Mouse (Mus musculus) urinary bladder, postnatal 14 days (tissue): ENCODE data around the gene Snx20.
"Not testable (repeated sequence)": the region's sequence is repeated elsewhere in the genome, so short reads cannot be mapped to it uniquely, and the experiment has no call there.

ENCODE experiments used
- DNase-seq: peaks from one replicate; pipeline ENCODE4 v3.0.0; 2021; ENCODE audit warnings: low spot score

The Snx20 gene

GRCm38 (mm10) chr8:88635474-88636397 lies at the start of gene Snx20:
Snx20 (minus strand) TSS chr8:88636128.
- no peak for DNase-seq

DNA sequence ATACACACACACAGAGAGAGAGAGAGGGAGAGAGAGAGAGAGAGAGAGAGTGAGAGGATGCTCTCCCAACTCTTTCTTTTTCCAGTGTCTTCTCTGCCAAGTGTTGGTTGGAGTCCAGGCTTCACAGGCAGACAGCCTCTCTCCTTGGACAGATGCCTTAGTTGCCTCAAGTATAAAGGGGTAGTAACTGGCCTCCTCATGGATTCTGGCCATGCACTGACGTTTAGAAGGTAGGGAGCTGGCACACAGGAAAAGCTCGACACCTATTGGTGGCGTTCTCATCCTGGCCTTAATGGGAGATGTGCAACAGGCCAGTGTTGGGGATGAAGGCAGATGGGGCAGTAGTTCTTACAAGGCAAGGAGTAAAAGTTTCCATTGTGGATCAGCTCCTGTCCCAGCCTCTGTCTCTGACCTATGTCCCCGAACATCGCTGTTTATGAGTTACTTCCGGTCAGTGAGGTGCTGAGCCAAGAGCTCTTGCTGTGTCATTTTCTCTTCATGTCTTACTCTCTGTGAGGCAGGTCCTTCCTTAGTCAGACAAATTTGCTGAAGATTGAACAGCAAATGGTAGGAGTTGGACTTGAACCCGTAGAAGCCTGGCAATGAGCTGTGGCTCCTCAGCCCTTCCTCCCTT lies 47.8 kb upstream of the Snx20 start:
- DNase-seq: no peak

- DNase-seq: no peak
These were observed 45.1 kb upstream of the Snx20 start for GRCm38 (mm10) chr8:88681046-88681445.

DNA sequence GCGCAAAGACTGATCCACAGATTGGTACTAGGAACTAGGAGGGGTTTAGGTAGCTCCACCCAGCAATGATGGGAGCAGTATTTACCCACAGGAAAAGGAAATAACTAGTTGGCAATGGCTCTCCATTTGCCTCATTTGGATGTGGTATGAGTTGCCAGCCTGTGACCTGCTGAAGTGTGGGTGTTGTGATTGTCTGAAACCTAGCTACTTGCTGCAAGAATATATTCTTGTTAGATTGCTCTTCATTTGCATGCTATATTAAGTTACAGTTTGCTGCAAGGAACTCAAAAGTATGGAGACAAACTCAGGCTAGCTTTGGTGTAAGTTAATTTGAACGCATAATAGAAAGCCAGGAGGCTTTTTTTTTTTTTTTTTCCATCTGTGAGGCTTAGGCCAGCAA lies 44.6 kb upstream of the Snx20 start:
- no peak for DNase-seq

DNA sequence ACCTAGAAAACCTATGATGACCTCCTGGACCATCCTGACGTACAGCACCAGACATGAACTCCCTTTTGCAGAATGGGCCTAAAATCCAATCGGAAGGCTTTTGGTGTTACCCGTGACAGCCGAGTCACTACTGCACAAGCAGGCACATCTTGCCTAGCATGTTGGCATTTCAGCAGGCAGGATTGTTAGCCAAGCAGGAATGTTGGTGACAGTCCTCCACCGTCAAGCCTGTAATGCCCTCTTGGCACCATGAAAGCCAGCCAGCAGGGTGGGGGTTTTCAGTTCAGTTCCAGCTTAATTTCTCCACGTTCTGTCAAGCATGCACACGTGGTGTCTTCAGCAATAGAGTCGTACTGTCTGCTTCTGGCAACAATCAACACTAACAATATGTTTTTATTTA lies 41.1 kb upstream of the Snx20 start:
- DNase-seq: no peak

- no peak for DNase-seq
These were observed 39.6 kb upstream of the Snx20 start for GRCm38 (mm10) chr8:88675372-88676165.

GRCm38 (mm10) chr8:88673859-88674258 lies 37.9 kb upstream of the Snx20 start:
- no peak for DNase-seq

GRCm38 (mm10) chr8:88671575-88671974 lies 35.6 kb upstream of the Snx20 start:
- DNase-seq: no peak

- DNase-seq: no peak
These were observed 34.9 kb upstream of the Snx20 start for GRCm38 (mm10) chr8:88670782-88671181.

DNA sequence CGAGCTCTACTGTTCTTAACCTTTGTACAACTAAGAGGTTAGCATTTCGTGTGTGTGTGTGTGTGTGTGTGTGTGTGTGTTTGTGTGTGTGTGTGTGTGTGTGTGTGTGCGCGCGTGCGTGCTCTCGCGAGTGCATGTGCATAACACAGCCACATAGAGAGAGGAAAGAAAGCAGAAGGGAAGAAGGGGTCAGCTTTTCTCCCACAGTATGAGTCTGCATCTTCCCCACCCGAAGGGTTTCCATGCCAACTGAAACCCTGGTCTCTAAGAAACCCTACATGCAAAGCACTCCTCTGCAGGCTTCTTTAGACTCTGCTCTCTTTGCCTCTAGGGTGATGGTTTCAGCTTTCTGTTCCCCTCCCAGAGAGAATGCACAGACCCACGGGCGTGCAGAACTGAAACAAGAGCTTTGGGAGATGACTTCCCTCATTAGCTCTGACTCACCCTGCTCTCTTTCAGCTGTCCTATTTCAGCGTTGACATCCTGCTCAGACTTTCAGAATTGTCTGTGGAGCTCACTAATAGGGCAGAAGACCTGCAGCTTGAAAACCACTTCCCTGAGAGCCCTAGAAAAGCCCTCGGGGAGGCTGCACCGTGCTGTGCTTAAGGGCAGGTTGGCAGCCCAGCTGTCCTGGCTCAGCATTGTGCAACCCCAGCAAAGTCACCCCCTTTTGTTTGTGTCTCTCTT lies 32.6 kb upstream of the Snx20 start:
- DNase-seq: no peak

GRCm38 (mm10) chr8:88666435-88666834 lies 30.5 kb upstream of the Snx20 start:
- DNase-seq: no peak

GRCm38 (mm10) chr8:88664947-88665346 lies 29.0 kb upstream of the Snx20 start:
- DNase-seq: no peak

DNA sequence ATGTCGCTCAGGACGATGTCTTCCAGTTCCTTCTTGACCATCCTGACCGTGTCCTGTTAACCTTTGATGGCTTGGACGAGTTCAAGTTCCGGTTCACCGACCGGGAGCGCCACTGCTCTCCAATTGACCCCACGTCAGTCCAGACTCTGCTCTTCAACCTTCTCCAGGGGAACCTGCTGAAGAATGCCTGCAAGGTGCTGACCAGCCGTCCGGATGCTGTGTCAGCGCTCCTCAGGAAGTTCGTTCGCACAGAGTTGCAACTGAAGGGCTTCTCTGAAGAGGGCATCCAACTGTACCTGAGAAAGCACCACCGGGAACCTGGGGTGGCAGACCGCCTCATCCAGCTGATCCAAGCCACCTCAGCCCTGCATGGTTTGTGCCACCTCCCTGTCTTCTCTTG lies 28.2 kb upstream of the Snx20 start:
- no peak for DNase-seq

- DNase-seq: no peak
These were observed 26.5 kb upstream of the Snx20 start for GRCm38 (mm10) chr8:88662401-88662821.

- DNase-seq: no peak
These were observed 23.9 kb upstream of the Snx20 start for GRCm38 (mm10) chr8:88659873-88660272.

DNA sequence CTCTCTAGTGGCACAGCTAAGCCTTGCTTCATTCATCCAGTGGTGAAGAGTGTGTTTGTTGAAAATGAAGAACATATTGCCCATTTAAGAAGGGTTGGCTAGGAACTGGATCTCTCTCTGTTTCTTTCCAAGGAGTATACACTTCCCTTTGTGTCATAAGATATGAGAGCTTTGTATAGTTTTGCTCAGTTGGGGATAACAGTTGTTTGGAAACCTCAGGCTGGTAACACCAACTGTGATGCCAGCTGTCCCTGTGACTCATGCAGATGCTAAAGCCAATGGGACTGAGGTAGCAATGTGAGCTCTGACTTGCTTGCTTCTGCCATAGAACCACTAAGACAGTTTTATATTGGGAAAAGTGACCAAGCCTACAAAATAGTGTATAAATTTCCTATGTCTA lies 19.4 kb upstream of the Snx20 start:
- no peak for DNase-seq

DNA sequence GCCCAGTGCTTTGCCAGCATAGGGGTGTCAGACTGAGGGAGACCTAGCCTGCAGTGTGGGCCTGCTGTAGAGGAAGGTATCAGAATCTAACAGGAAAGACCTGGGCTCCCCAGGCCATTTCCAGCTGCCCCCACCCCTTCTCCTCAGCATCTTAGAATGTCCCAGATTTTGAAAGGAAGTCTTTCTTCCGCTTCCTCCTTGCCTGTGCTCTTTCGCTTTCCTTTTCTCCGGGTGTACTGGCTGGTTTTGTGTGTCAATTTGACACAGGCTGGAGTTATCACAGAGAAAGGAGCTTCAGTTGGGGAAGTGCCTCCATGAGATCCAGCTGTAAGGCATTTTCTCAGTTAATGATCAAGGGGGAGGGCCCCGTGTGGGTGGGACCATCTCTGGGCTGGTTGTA lies 15.2 kb upstream of the Snx20 start:
- DNase-seq: not testable (repeated sequence)

DNA sequence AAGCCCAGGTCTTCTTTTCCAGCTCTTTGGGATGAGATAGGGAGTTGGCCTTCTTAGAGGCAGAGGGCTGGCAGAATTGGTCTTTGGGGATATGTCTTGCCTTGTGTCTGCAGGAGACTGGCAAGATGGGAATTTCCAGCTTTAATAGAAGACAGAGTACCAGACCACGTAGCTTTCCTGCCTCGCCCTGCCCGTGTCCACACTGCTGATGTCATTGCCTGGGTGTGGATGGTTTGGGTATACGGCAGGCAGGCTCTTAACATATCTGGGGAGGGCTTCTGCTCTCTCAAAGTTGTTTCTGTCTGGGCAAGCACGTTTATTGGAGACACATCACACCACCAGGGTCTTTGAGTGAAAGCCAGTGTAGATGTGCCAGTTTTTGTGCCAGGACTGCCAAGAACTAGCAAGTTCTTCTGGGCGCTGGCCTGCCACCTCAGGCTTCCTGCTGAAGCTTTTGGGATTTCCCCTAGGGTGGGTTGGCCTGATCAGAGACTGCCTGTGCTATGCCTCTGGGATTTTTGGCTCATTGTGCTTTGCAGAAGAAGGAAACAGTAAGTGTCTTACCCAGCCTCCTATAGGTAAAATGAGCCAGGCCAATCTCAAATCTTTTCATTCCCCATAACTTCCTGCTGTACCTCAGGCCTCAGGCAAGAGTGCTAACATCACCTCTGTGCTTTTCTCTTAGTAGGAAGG lies 14.2 kb upstream of the Snx20 start:
- no peak for DNase-seq

DNA sequence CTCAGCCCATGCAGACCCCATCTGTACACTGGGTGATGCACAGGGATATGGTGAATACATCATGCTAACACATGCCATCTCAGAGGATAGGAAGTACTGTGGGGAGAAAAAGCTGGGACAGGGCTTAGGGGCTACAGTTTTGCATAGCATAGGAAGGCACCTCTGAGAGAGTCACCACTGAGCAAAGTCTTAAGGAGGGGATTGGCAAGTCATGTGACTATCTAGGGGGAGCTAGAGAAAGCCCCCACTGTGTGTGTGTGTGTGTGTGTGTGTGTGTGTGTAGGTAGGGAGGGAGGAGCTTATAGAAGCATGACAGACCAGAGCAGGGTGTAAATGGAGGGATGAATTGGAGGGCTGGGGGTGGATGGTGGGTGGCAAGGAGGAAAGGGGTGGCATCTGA lies 12.4 kb upstream of the Snx20 start:
- DNase-seq: no peak

- peak; percentile 90 for DNase-seq
These were observed 11.2 kb upstream of the Snx20 start, which contains the start of gene Nod2 for GRCm38 (mm10) chr8:88646837-88647778. Nod2 (plus strand) TSS chr8:88647315.
